Mouse (Mus musculus): ENCODE results near the gene Pla2g1b. TPM values are rescaled to one million over a fixed set of nuclear protein-coding genes. Genes with fewer than 3 reads are reported as not detected.

Pla2g1b gene
- not detected in 2 replicates for total RNA-seq (2014; fragmentation: Nextera tagmentation)
- not detected in 2 replicates for total RNA-seq (2017)

GRCm38 (mm10) chr5:115465642-115466420 is at the start of gene Pla2g1b:
Gene Pla2g1b, plus strand, starts transcription at chr5:115466262.
- ATAC-seq (replicated peaks; ENCODE audit: poor library complexity, severe bottlenecking) = no peak

DNA sequence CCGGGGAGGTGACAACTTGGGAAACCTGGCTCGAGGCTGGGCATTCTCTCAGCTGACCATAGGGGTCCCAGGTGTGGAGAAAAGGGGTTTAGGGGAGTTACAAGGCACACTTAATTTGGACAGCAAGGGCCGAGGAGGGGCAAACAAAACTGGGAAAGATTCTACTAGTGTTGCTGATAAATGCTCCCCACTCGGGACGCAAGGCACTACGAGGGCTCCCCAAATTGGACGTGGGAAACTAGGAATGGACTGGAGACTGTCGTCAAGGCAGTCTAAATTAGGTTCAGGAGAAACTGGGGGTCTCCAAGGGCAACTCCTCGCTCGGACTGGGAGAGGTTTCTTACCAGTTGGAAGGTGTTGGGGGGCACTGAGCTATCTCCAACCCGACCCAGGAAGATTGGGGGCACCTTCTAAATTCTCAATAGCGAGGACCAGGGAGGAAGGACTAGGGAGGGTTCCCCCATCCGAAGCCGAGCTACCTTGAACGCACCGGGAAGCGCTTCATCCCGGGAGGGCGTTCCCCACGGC is 37.2 kb upstream of the Pla2g1b start:
- no peak for ATAC-seq (replicated peaks; ENCODE audit: poor library complexity, severe bottlenecking)

DNA sequence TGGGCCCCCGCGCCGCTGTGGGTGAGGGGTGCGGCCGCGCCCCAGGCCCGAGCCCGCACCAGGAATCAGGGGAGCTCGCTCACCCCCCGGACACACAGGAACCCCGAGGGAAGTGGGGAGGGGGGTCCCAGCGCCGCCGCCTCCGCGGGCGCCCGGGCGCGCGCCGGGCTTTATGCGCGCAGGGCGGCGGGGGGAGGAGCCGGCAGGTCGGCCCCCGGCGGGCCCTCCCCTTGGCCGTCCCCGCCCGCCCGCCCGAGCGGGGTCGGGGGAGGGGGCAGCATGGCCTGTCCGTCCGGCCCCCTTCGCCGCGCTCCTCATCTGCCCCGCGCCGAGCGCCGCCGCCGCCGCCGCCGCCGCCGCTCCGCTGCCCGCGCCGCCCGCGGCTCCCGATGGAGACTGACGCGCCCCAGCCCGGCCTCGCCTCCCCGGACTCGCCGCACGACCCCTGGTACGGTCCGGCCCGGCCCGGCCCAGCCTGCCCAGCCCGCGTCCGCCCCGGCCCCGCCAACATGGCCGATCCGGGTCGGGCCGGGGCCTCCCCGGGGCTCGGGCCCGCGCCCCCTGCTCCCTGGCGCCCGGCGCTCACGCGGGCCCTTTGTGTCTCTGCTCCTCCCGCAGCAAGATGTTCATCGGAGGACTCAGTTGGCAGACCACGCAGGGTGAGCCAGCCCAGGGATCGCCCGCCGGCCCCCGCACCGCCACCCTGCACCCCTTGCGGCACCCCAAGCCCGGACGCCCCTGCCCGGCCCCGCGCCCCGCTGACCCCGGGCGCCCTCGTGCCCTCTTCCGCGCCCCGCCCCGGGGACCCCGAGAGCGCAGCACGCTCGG is 36.5 kb upstream of the Pla2g1b start, which contains the start of gene Msi1:
Msi1 (plus strand) TSS at position 241 of the 828 bp plus-strand sequence.
- ATAC-seq (replicated peaks; ENCODE audit: poor library complexity, severe bottlenecking) = no peak

- ATAC-seq (replicated peaks; ENCODE audit: poor library complexity, severe bottlenecking) = no peak
Observed at GRCm38 (mm10) chr5:115430187-115430960, 35.7 kb upstream of the Pla2g1b start.

DNA sequence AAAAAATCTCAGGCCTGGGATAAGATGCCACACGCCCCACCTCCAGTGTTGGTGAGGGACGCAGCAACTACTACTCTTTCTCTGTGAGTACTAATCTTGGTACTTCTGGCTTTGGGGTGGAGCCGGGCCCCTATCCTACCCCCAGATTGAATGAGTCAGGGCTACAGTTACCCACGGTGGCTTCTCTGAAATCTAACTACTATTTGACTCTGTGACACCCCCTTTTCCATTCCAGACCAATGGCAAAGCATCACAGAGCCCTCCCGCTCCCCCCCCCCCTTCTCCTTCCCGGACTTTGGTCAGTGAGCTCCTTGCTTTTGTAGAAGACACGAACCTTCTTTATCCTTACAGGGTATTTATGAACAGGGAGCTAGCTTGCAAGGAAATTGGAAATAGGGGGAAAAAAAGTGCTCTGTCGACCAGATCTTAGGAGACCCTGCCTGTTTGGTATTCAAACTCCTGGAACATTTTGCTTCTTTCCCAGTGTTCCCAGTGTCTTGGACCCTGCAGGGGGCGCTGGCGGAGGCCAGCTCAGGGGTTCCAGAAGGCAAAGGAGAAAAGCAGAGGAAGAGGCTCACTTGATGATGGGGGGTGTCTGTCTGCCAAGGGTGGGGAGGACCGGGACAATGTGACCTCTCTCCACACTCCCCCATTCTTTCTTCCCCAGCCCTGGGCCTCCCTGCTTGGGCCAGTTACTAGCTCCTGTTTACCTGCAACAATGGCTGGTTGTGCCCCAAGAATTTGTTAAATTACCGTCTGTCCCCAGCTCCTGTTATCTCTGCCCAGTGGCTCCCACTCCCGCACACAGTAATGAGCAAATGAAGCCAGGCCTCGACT is 34.8 kb upstream of the Pla2g1b start:
- ATAC-seq (replicated peaks; ENCODE audit: poor library complexity, severe bottlenecking) = no peak

DNA sequence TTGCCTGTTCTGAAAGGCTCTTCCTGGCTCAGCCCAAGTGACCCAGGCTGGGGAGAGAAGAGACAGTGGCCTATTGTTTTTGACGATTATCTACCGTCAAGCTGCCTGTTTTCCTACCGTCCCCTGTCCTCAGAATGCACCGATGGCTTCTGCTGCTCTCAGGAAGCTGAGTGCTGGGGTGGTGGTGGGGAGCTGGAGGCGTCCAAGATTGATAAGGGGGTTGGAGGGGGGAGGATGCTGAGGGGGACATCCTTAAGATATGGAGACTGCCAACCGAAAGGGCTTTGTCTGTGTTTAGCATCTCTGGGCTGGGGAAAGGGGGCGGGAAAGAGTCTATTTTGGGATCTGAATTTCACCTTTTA is 34.2 kb upstream of the Pla2g1b start:
- no peak for ATAC-seq (replicated peaks; ENCODE audit: poor library complexity, severe bottlenecking)

- no peak for ATAC-seq (replicated peaks; ENCODE audit: poor library complexity, severe bottlenecking)
Observed at GRCm38 (mm10) chr5:115432395-115432794, 33.7 kb upstream of the Pla2g1b start.

DNA sequence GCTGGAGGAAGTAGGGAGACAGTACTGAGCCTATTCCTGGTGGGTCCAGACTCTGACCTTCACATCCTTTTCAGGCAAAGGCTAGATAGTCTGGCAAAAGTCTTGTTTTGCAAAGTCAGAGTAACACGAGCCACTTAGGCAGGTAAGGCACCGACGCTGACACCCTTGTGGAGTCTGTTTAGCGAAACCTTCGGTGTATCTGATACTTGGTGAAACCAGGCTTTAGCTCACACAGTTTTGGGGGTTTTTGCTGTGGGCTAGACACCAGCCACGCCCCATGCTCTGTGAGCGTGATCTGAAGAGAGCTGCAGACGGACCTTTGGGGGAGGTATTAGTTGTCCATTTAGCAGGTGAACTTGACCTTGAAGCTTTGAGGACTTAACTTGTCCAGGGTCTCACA is 32.9 kb upstream of the Pla2g1b start:
- no peak for ATAC-seq (replicated peaks; ENCODE audit: poor library complexity, severe bottlenecking)

GRCm38 (mm10) chr5:115434280-115434852 is 31.7 kb upstream of the Pla2g1b start:
- ATAC-seq (replicated peaks; ENCODE audit: poor library complexity, severe bottlenecking) = no peak

GRCm38 (mm10) chr5:115434853-115435754 is 31.0 kb upstream of the Pla2g1b start:
- ATAC-seq (replicated peaks; ENCODE audit: poor library complexity, severe bottlenecking) = no peak

- ATAC-seq (replicated peaks; ENCODE audit: poor library complexity, severe bottlenecking) = no peak
Observed at GRCm38 (mm10) chr5:115435755-115436379, 30.2 kb upstream of the Pla2g1b start.

DNA sequence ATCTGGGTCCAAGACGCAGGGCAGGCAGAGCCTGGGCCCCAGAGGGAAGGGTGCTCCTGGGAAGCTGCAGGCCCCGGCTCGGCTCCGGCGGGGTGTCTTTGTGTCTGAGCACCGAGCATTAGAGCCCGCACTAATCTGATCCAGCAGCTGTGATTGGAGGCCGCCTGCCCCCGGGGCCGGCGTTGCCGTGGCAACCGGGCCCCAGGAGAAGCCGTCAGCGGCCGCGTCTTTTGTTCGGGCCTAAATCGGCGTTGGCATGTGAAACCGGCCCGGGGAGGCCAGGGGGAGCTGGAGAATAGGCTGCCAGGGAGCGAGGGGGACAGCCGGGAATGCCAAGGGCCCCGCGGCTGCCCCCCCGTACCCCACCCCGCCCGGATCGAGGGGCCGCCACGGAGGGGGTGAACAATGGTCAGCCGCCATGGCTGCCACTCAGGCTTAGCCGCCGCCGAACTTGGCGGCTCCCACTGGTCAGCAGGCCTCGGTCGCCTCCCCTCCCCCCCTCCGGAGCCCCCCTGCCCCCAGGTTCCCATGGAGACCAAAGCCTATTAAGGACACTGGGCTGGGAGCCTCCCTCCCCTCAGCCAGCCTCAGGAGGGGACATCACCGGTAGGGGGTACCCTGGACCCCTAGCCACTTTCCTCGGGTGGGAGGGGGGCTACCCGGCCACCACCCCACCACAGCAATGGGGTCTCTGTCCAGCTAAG is 29.5 kb upstream of the Pla2g1b start:
- ATAC-seq (replicated peaks; ENCODE audit: poor library complexity, severe bottlenecking) = no peak; the same call in 1 of the 2 replicates

- no peak for ATAC-seq (replicated peaks; ENCODE audit: poor library complexity, severe bottlenecking)
Observed at GRCm38 (mm10) chr5:115437242-115437944, 28.7 kb upstream of the Pla2g1b start.

DNA sequence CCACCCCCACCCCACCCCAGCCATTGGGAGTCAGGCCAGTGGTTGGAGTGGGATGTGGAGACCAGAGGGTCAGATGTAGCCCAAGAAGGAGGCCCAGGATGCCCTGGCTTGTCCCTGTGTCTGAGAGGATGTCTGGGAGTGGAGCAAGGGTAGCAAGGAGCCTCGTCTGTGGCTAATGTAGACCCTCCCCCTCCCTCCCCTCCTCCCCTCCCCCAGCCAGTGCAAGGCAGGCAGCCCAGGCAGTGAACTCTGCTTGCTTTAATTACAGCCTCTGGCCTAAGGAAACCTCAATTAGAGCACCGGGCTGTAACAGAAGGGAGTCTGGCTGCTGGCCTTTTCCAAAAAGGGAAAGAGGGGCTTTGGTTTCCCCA is 28.1 kb upstream of the Pla2g1b start:
- ATAC-seq (replicated peaks; ENCODE audit: poor library complexity, severe bottlenecking) = no peak

DNA sequence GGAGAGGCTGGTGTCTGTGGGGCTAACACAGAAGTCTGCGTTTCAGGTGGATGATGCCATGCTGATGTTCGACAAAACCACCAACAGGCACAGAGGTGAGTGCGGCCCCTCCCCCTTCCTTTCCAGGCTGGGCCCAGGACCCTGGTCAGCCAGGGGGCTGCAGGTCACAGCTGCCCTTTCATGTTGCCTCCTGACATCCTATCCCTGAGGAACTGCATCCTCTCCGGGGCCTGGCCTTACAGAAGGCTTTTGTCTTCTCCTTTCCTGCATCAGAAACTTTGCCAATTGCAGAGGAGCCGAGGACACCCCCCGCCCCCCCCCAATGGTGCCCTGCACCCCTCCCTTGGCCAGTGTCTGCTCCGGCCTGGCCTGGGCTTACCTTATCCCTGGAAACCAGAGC is 27.4 kb upstream of the Pla2g1b start:
- no peak for ATAC-seq (replicated peaks; ENCODE audit: poor library complexity, severe bottlenecking)

DNA sequence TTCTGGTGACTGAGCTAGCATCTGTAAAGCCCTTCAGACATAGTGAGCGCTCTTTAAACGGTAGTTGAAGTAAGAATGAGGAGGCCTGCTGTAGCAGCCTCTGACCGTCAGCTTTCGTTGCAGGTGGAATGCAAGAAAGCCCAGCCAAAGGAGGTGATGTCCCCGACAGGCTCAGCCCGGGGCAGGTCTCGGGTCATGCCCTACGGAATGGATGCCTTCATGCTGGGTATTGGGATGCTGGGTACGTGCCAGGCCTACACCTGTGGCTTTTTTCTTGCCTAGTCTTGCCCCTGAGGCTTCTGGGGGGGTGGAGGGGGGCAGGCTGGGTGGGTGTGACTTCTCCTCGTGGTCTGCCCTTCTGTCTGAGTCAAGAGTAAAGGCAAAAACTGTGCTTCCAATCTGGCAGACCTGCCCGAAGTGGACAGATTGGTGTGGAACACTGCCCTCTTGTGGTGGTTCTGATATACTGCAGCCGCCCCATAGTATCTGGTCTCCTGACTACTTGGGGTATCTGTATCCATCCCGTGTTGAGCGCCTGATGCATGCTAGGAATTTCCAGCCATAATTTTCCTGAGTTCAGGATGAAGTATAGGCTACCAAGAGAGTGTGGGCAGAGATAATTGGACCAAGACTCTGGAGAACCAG is 24.7 kb upstream of the Pla2g1b start:
- peak; percentile 66; the same call in 1 of the 2 replicates for ATAC-seq (replicated peaks; ENCODE audit: poor library complexity, severe bottlenecking)

Data from granulocyte monocyte progenitor cell, adult 5-6 weeks (primary cell).